Mouse (Mus musculus) A20 (cell line): ENCODE measurements around the gene Ets2.
A peak's percentile ranks its signal among the peaks of the same experiment; 100 is the strongest.
"Not testable (repeated sequence)": the region's sequence is repeated elsewhere in the genome, so short reads cannot be mapped to it uniquely, and the experiment has no call there.

Source experiments
- DNase-seq: peaks from one replicate; pipeline ENCODE4 v3.0.0-alpha.2; 2011; ENCODE audit warnings: low read depth, low spot score

Gene Ets2

DNA sequence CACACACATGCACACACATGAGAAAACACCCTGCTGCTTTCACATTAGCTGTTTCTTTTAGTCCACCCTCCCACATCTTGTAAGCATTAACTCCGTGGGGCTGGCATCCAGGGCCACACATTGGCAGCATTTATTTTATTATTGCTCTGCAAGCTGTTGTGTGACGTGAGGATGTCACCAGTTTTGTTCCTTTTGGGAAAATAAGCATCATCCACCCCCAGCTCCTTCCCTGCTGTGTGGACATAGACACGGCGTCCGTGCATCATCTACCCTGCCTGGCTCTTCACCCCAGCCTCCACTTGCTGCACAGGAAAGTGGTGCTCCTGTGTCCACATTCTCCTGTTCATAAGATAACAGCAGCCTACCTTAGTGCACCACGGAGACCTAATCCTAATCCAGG lies 27.9 kb downstream of the Ets2 start:
- no peak for DNase-seq

- DNase-seq: no peak
These were observed 32.9 kb downstream of the Ets2 start for GRCm38 (mm10) chr16:95734785-95735184.

DNA sequence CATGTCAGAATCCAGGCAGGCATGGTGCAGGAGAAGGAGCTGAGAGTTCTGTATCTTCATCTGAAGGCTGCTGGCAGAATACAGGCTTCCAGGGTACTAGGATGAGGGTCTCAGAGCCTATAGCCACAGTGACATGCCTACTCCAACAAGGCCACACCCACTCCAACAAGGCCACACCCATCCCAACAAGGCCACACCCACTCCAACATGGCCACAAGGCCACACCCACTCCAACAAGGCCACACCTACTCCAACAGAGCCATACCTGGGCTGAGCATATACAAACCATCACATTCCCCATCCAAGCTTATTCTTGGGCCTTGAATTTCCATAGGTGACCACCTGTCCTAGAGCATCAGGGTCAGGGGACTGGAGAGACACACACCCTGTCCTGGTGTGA lies 34.2 kb downstream of the Ets2 start:
- DNase-seq: no peak

GRCm38 (mm10) chr16:95736470-95736869 lies 34.6 kb downstream of the Ets2 start:
- no peak for DNase-seq

DNA sequence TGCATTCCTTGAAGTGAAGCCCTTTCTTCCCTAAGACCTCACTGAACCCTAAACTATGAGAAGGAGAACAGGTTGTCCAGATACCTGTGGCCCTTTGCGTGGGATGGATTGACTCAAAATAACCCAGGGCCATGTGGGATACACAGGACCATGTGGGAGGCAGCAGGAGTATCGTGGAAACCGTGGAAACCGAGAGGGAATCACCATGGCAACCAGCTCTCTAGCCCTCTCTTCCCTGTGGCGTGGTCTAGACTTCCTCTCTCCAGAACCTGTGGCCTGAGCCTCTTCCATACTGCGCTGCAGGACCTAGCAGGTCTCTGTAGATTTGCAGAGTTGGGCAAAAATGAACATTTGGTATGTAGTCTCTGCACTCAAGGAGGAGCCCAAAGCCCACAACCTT lies 37.6 kb downstream of the Ets2 start:
- DNase-seq: no peak

DNA sequence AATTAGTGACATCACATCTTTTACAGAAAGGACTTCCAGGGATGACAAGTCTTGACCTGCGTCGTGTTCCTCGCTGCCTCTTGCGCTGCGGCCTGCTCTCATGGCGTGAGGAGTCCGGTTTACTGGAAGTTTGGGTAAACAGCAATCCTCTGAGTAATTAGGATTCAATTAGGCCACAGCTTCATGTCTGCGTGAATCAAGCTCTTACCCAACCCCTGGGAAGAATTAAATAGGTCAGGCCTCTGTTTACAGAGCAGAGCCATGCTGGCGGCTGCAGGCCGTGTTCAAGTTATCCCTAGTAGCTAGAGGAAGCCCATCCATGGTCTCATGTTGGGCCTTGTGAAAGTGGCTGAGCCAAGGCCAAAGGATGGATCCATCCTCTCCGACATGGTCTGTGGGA lies 39.5 kb downstream of the Ets2 start:
- no peak for DNase-seq

- DNase-seq: no peak
These were observed 40.3 kb downstream of the Ets2 start for GRCm38 (mm10) chr16:95741915-95742739.

DNA sequence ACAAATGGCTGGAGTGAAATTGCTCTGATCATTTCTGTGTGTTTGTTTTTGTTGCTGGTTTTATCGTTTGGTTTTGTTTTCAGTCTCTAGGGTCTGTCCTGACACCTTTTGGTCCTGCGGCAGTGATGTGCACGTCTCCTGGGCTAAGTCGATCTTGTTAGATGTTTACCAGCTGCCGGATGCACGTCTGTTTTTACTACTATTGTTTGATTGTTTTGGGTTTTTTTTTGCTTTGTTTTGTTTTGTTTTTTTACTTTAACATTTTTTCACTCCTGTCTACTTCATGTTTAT lies 40.8 kb downstream of the Ets2 start:
- DNase-seq: peak; percentile 36

GRCm38 (mm10) chr16:95743104-95743503 lies 41.2 kb downstream of the Ets2 start:
- DNase-seq: peak; percentile 56

DNA sequence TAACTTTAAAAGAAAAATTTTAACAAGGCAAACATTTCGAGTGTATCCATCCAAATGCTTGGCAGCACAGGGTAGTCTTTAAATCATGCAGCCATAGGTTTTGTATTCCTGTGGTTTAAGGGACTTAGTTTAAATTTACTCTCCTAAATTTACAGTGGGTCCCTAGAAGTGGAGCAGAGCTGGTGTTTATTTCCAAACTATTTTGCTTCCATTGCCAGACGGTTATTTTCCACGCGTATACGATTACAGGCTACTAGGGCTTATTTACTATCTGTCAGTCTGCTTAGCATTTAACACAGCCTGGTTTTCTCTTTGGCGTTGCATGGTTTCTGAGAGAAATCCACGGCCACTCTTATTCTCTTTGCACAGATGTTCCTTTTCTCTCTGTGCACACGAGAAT lies 42.9 kb downstream of the Ets2 start:
- DNase-seq: no peak

DNA sequence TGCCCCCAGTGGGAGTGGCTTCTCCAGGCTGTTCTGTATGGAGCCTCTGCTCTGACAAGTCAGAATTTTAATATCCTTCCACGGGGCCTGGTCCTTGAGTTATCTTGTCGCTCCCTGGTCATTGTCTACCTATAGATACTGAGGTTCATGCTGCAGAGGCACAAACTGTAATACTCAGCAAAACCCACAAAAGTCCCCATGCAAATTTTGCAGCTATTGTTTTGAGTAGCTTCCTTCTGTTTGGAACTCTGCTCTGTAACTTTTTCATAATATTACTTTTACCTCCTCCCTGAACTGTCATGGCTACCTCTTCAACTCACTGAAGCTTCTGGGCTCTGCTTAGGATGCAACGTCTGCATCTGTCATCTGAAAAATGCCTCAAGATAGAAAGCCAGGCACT lies 43.8 kb downstream of the Ets2 start:
- no peak for DNase-seq

DNA sequence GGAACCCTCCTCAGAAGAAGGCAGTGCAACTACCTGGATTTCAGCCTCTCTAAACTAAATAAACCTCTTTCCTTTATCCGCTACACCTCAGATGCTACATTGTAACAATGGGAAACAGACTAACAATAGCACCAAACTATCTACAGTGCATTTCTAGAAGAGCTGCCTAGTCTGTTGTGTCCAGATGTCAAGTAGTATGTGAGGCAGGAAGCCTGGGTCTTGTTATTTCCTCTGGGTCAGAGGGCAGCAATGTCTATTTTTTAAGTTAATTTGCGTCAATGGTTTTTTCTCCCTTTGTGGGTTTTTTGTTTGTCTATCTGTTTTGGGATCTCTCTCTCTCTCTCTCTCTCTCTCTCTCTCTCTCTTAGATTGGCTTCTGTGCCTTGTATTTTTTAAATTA lies 44.7 kb downstream of the Ets2 start:
- DNase-seq: no peak

GRCm38 (mm10) chr16:95749291-95750103 lies 47.6 kb downstream of the Ets2 start:
- DNase-seq: no peak

- DNase-seq: no peak
These were observed 48.3 kb downstream of the Ets2 start for GRCm38 (mm10) chr16:95750211-95750629.

DNA sequence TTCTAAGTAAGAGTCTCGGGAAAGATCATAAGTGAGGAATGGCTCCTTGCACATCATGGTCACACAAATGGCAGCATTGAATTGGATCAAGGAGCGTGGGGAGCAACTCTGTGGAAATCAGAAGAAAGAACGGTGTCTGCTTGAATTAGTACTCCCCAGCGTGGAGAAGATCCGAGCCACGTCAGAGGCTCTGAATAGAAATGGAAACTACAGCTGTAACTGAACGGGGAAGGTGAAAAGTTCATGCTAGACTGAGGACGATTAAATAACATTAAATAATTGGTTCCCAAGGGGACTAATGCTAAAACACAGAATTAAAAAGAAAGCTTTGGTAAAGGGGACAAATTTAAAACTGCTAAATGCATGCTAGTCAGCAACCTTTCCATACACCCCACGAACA lies 50.6 kb downstream of the Ets2 start:
- DNase-seq: no peak

DNA sequence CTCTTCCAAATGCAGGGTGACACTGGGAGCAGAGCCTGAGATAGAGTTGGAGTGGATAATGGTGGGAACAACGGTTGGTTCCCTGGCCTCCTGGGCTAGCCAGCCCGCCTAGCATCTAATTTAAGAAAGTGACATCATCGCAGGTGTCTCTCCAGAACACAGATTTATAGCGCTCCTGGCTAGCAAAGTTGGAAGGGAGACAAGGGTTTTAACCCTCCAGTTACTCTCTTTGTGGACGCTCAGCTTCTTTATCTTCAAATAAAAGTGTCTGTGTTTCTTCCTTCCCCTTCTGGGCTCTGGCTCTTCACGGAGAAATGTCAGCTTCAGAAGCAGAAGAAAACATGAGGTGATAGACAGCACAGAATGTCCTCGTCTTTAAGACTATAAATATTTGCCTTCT lies 51.4 kb downstream of the Ets2 start:
- no peak for DNase-seq

- no peak for DNase-seq
These were observed 57.5 kb downstream of the Ets2 start for GRCm38 (mm10) chr16:95759151-95759987.

- DNase-seq: no peak
These were observed 58.1 kb downstream of the Ets2 start for GRCm38 (mm10) chr16:95759988-95760391.

DNA sequence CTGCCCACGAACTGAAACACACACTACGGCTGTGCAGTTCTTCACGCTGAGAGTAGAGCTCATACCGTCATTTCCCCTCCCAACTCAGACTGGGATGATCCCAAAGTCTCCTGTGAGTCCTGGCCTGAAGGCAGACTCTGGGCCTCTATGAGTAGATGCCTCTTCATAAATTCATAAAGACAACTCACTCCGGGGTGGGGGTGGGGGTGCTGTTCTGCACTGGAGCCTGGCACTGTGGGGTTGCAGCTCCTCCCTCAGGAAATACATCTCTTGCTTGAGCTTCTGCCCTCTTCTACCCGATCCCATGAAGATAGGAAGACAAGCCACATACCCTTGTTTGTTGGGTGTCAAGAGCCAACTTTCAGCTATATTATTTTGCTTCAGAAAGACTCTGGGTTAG lies 59.9 kb downstream of the Ets2 start:
- no peak for DNase-seq

GRCm38 (mm10) chr16:95763201-95763600 lies 61.3 kb downstream of the Ets2 start:
- no peak for DNase-seq

GRCm38 (mm10) chr16:95764041-95764440 lies 62.2 kb downstream of the Ets2 start:
- not testable (repeated sequence) for DNase-seq

- no peak for DNase-seq
These were observed 64.3 kb downstream of the Ets2 start for GRCm38 (mm10) chr16:95766181-95766580.
